Mouse (Mus musculus) neural tube, embryonic 11.5 days (tissue): ENCODE data around the gene Kyat3. TPM values are rescaled to one million over a fixed set of nuclear protein-coding genes. Genes with fewer than 3 reads are reported as not detected.
A peak's percentile ranks its signal among the peaks of the same experiment; 100 is the strongest.

Experiments
- ATAC-seq: fragments of 200-750 bp; cut with Nextera tagmentation; 2 replicates; pipeline ENCODE4 v1.8.0; 2017; ENCODE audit warnings: moderate number of reproducible peaks, mild to moderate bottlenecking, moderate TSS enrichment, moderate library complexity; ENCODE audit not compliant: insufficient read depth, low FRiP score, low TSS enrichment
- DNase-seq: peaks from one replicate; pipeline ENCODE4 v3.0.0-alpha.2; 2015; ENCODE audit warnings: low spot score
- H3K27ac ChIP-seq: fragments of 300-500 bp; sonication (generic); 2 replicates; pipeline ENCODE4 v1.5.1; 2014; ENCODE audit warnings: low read depth, mild to moderate bottlenecking, low read length
- H3K27me3 ChIP-seq: fragments of 300-500 bp; sonication (generic); 2 replicates; pipeline ENCODE4 v1.6.1; 2014; ENCODE audit warnings: mild to moderate bottlenecking, low read length, mixed read lengths; ENCODE audit not compliant: control insufficient read depth, insufficient read depth
- H3K36me3 ChIP-seq: fragments of 300-500 bp; sonication (generic); 2 replicates; pipeline ENCODE4 v1.6.1; 2014; ENCODE audit warnings: mild to moderate bottlenecking, low read length, moderate library complexity, mixed read lengths; ENCODE audit not compliant: control insufficient read depth, insufficient read depth
- H3K4me1 ChIP-seq: fragments of 300-500 bp; sonication (generic); 2 replicates; pipeline ENCODE4 v1.6.1; 2014; ENCODE audit warnings: low read length, mixed read lengths; ENCODE audit not compliant: control insufficient read depth, insufficient read depth
- H3K4me2 ChIP-seq: fragments of 300-500 bp; sonication (generic); 2 replicates; pipeline ENCODE4 v1.6.1; 2014; ENCODE audit warnings: low read depth, mild to moderate bottlenecking, moderate library complexity
- H3K4me3 ChIP-seq: fragments of 300-500 bp; sonication (generic); 2 replicates; pipeline ENCODE4 v1.5.1; 2014; ENCODE audit warnings: low read depth, low read length
- H3K9ac ChIP-seq: fragments of 300-500 bp; sonication (generic); 2 replicates; pipeline ENCODE4 v1.6.1; 2014; ENCODE audit warnings: mild to moderate bottlenecking, low read length
- H3K9me3 ChIP-seq: fragments of 300-500 bp; sonication (generic); 2 replicates; pipeline ENCODE4 v1.6.1; 2016; ENCODE audit warnings: low read length; ENCODE audit not compliant: control insufficient read depth
- WGBS: fragments of 180-500 bp; shearing (Covaris S2); extraction: QIAGEN DNeasy Blood & Tissue Kit; methylation state at CpG from one replicate; pipeline ENCODE4 v1.1.7; 2014; 5-methylcytosine and 5-hydroxymethylcytosine counted together
- polyA plus RNA-seq: library from polyadenylated mRNA; unstranded; fragments of >200 nt; fragmentation: Nextera tagmentation; extraction: Ambion mirVana; gene quantifications from 2 replicates; pipeline ENCODE4 v1.2.1, GENCODE M21; 2014

The Kyat3 gene
- polyA plus RNA-seq, 1 experiment from 2014 or later = 14.4 TPM

DNA sequence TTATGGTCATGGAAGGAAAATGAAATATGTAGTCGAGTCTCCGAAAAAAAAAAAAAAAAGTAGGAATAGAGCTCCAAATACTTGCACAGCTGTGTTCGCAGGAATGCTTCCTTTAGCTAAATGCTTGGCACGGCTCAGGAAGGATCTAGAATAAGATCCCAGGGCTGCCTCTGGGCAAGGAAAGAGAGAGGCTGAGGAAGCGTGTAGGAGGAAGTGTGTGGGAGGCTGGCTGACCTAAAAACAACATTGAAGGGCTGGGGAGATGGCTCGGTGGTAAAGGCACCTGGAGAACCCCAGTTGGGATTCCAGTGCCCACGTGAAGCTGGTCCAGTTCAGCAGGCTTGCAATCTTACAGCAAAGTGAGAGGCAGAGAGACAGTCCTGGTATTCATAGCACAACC lies 40.0 kb downstream of the Kyat3 start:
- 84% methylated on average over 7 of the region's 7 CpGs for WGBS
- Histone ChIP-seq H3K4me1 (no peaks in the 10 kb centered on the region), H3K4me2 (no peak overlapping the region), H3K27ac (no peak overlapping the region), H3K9ac (no peak overlapping the region), H3K27me3 (no peaks in the 10 kb centered on the region), H3K9me3 (no peaks in the 10 kb centered on the region), H3K36me3 (no peaks in the 10 kb centered on the region), H3K4me3 (no peak overlapping the region)
- DNase-seq = no peak
- no peak for ATAC-seq

DNA sequence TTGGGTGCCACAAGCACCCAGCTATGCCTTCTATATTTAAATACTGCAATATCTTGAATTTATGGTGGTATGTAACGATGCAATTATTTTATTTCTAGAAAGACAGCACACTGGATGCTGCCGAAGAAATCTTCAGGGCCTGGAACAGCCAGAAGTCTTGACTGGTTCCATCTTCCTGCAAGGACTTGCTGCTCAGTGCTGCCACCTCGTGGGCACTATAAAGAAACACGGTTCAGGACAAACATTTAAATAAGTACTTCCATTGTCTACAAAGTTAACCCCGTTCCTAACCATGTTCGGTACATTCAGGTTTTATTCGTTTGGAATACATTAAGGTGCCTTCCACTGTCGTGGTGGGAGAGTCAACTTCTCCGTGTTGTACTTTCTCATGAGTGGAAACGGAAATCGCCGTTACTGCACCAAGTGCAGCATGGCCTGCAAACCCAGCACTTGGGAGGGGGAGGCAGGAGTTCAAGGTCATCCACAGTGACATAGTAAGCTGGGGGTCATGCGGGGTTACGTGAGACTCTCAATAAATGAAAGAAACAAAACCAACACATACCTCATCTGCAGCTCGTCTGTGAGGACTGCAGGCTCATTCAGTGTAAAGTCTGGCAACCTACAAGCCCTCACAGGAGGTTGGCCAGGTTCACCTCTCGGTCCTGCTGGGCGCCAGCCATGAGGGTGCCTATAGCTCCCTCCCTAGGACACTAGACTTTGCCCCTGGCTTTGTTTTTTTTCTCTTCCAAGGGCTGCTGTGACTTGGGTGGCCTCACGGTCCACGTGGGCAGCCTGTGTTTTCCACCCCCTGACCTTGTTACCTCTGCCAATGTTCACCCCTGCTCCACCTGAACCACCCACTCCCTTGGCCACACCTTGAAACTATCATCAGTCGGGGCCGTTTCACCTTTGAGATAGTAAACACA lies 43.4 kb downstream of the Kyat3 start:
- no peak overlapping the region for H3K4me2 ChIP-seq
- H3K9me3 ChIP-seq = no peaks in the 10 kb centered on the region
- H3K36me3 ChIP-seq = no peaks in the 10 kb centered on the region
- H3K4me3 ChIP-seq = no peak overlapping the region
- peak; percentile 78 for DNase-seq
- WGBS = 64% methylated on average over 21 of the region's 21 CpGs
- H3K9ac ChIP-seq = no peak overlapping the region
- ATAC-seq = peak; percentile 36; the same call in 1 of the 2 replicates
- H3K27me3 ChIP-seq = no peaks in the 10 kb centered on the region
- H3K27ac ChIP-seq = no peak overlapping the region
- H3K4me1 ChIP-seq = no peaks in the 10 kb centered on the region

DNA sequence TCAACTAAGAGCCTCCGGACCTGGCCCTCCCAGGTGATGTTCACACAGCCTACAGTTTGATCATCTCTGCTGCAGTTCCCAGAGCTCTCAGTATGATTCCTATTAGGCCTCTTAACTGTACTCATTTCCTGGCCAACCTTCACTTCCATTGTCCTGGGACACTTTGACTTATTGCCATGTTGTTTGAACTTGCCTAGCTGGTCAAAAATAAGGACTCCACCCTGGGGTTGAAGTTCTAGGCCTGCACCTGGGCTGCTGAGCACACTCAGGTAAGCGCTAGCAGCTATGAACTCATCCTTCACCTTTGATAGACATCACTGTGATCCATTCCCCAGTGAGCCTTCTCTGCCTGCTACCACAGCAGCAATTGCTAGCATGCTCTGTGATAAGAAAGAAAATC lies 44.2 kb downstream of the Kyat3 start:
- WGBS = 98% methylated on average over 2 of the region's 2 CpGs

DNA sequence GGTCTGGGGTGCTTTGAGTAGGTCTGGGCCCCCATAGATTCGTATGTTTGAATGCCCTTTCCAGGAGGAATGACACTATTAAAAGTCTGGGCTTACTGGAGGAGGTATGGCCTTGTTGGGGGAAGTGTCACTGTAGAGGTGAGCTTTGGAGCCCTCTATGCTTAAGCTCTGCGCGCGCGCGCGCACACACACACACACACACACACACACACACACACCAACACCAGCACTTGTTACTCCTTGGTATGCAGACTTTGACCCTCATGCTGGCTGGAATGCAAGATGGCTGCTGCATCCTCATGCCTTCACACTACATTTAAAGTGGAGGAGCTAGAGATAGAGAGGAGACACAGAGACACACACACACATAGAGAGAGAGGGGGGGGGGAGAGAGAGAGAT lies 46.8 kb downstream of the Kyat3 start:
- DNase-seq (no peak), ATAC-seq (no peak)
- no peak overlapping the region for H3K4me2 ChIP-seq
- no peaks in the 10 kb centered on the region for H3K4me1 ChIP-seq
- H3K9me3 ChIP-seq = no peaks in the 10 kb centered on the region
- no peaks in the 10 kb centered on the region for H3K36me3 ChIP-seq
- no peak overlapping the region for H3K27ac ChIP-seq
- 95% methylated on average over 7 of the region's 7 CpGs for WGBS
- no peak overlapping the region for H3K9ac ChIP-seq
- no peaks in the 10 kb centered on the region for H3K27me3 ChIP-seq
- no peak overlapping the region for H3K4me3 ChIP-seq

More for the DNA sequence above, 44.2 kb downstream of the Kyat3 start:
- H3K4me1 ChIP-seq = no peaks in the 10 kb centered on the region
- H3K27ac ChIP-seq = no peak overlapping the region
- H3K9me3 ChIP-seq = no peaks in the 10 kb centered on the region
- H3K27me3 ChIP-seq = no peaks in the 10 kb centered on the region
- ATAC-seq (no peak), DNase-seq (no peak)
- no peaks in the 10 kb centered on the region for H3K36me3 ChIP-seq
- H3K4me2 ChIP-seq = no peak overlapping the region
- H3K9ac ChIP-seq = no peak overlapping the region
- H3K4me3 ChIP-seq = no peak overlapping the region

DNA sequence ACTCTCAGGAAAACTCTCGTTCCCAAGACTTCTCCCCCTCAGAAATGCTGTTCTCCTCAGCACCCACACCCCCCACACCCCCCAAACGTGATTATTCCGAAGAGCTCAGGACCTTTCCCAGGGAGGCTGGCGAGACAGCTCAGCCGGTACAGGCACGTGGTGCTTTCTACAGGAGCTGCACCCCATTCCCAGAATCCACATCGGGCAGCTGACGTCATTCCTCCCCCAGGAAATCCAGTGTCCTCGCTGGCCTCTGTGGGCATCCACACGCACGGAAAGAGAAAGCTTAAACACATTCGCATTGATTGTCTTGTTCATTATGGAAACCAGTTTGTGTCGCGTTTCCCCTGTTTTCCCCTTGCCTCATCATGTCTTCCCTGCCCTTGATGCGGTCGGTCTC lies 48.3 kb downstream of the Kyat3 start:
- DNase-seq (no peak), ATAC-seq (no peak)
- Histone ChIP-seq H3K9ac (no peak overlapping the region), H3K9me3 (no peaks in the 10 kb centered on the region), H3K36me3 (no peaks in the 10 kb centered on the region), H3K4me3 (no peak overlapping the region), H3K27me3 (no peaks in the 10 kb centered on the region), H3K4me2 (no peak overlapping the region), H3K27ac (no peak overlapping the region), H3K4me1 (no peaks in the 10 kb centered on the region)
- 91% methylated on average over 16 of the region's 16 CpGs for WGBS

DNA sequence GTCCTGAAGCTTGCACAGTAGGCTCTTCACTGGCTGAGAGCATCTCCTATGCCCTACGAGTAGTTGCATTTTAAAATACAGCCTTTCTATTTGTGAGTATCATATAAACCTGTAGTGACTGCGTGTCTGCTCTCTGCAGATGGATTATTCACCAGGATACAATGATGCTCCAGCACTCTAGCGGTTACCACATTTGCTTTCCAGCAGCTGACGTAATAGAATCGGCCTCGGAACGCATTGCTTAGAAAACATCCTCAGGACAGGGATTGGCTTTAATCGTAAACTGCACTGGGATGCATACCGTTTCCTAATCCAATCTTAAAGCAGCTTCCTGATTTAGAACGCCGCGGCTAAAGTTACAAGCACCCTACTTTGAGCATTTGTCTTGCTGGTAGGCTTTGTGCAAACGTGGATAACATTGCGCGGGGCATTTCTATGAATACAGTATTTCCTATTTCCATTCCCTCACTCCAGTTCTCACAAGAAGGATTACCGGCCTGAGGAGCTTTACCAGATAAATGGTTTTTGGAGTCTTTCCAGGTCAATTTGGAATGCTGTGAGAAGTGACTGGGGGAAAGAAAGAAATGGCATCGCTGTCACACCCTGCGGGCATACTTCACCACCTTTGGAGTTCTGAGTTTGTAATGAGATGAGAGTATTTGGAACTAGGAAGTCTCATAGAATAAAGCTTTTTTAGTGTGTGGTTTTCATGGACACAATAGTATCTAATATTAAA lies 54.4 kb downstream of the Kyat3 start:
- Histone ChIP-seq H3K4me1 (no peaks in the 10 kb centered on the region), H3K36me3 (no peaks in the 10 kb centered on the region), H3K4me3 (no peak overlapping the region), H3K27ac (no peak overlapping the region), H3K9ac (no peak overlapping the region), H3K4me2 (no peak overlapping the region), H3K9me3 (no peaks in the 10 kb centered on the region), H3K27me3 (no peaks in the 10 kb centered on the region)
- 90% methylated on average over 18 of the region's 18 CpGs for WGBS
- DNase-seq (no peak), ATAC-seq (no peak)

DNA sequence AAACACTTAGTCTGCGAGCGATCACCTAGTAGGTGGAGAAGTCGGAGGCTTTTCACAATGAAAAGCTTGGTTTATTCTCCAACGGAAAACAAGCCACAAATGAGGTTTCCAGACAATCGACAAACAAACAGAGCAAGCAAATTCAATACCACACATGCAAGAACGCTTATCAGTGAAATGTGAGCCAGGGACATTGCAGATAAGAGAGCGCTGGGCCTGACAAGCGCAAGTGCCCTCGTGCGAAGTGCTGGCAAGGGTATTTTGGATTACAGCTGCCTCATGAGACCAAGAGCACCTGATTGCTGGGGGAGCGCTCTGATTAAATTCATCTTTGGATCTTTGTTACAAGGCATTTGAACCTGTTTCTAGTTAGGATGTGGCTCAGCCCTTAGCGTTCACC lies 57.0 kb downstream of the Kyat3 start:
- Histone ChIP-seq H3K9me3 (no peaks in the 10 kb centered on the region), H3K4me1 (no peaks in the 10 kb centered on the region), H3K27me3 (no peaks in the 10 kb centered on the region), H3K4me3 (no peak overlapping the region), H3K36me3 (no peaks in the 10 kb centered on the region), H3K27ac (no peak overlapping the region), H3K4me2 (no peak overlapping the region), H3K9ac (no peak overlapping the region)
- ATAC-seq (no peak), DNase-seq (no peak)
- WGBS = 69% methylated on average over 12 of the region's 12 CpGs

DNA sequence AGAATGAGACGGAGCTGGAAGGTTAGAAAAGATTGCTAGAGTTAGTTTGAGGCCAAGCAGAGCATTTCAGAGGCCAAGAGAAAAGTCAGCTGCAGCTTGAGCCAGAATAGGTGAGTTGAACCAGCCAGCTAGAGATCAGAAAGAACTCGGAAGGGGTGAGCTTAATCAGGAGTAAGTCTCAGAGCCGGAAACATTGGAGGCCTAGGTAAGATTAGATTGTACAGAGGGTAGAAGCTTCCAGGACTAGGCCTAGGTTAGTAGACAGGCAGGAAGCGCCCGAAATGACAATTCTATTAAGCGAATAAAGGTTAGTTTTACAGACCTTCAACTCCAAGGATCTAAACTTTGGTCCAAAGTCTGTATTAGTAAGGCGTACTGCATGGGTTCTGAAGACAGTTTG lies 57.7 kb downstream of the Kyat3 start:
- H3K27me3 ChIP-seq = no peaks in the 10 kb centered on the region
- no peak for DNase-seq
- WGBS = 88% methylated on average over 7 of the region's 7 CpGs

More for the DNA sequence above, 57.7 kb downstream of the Kyat3 start:
- Histone ChIP-seq H3K4me1 (no peaks in the 10 kb centered on the region), H3K9me3 (no peaks in the 10 kb centered on the region), H3K9ac (no peak overlapping the region), H3K4me2 (no peak overlapping the region), H3K36me3 (no peaks in the 10 kb centered on the region), H3K4me3 (no peak overlapping the region), H3K27ac (no peak overlapping the region)
- no peak for ATAC-seq
